Mouse (Mus musculus): ENCODE measurements around the gene Mepce. TPM values are rescaled to one million over a fixed set of nuclear protein-coding genes. Genes with fewer than 3 reads are reported as not detected.

The Mepce gene
- total and polyA plus RNA-seq, 2 experiments from 2014 or later: 17.6 to 46.0 TPM

DNA sequence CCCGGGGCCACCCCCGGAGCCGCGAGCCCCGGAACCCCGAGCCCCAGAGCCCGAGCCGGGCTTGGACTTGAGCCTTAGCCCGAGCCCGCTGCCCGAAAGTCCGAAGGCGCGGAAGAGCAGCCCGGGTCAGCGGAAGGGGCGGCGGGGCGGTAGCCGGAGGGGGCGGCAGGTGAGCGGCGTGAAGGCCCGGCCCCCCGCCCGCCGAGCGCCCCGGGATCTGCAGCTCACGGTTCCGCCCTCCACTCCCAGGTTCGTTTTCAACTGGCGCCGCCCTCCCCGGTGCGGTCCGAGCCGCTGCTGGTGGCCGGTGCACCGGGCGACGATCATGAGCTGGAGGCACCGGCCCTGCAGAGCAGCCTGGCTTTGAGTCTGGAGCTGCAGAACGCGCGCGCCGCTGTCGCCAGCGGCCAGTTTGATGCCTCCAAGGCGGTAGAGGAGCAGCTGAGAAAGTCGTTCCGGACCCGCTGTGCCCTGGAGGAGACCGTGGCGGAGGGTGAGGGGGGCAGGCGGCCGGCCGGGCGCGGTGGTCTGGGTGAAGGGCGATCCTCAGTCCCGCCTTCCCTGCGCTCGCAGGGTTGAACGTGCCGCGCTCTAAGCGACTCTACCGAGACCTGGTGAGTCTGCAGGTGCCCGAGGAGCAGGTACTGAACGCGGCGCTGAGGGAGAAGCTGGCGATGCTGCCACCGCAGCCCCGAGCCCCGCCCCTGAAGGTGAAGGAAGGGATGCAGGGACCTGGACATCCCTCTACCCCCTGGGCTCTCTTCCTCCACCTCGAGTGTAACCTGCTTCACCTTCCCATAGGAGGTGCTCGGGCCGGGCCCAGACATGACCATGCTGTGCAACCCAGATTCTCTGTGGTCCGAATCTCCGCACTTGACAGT is 8.2 kb downstream of the Mepce start:
- ATAC-seq (ENCODE audit: low FRiP score): peak; percentile 20
- peak overlapping the region; percentile 94 for H3K27ac ChIP-seq (ENCODE audit: low read depth, low read length)
- H3K9me3 ChIP-seq (ENCODE audit: low read length): no peaks in the 10 kb centered on the region
- peak overlapping the region; percentile 95 for H3K4me3 ChIP-seq (ENCODE audit: low read depth, low read length)
- H3K9ac ChIP-seq (replicated peaks; ENCODE audit: low read length, poor library complexity, severe bottlenecking): peak overlapping the region; percentile 93
- DNase-seq (ENCODE audit: low spot score): no peak
- peak overlapping the region; percentile 84 for H3K4me2 ChIP-seq (ENCODE audit: low read depth, low read length, poor library complexity, severe bottlenecking)
- no peaks in the 10 kb centered on the region for H3K27me3 ChIP-seq (ENCODE audit: insufficient read depth, low read length)
- WGBS: under 1% methylated on average over 71 of the region's 83 CpGs
- TF ChIP-seq CTCF (IDR thresholded peaks at IDR 0.05): 0 out of 2 replicates have a peak, but pooled peaks have one; percentile 1
- peaks cover 29% of the 10 kb centered on the region for H3K36me3 ChIP-seq (ENCODE audit: insufficient read depth, low read length)
- H3K4me1 ChIP-seq (ENCODE audit: insufficient read depth, low read length): peaks cover 14% of the 10 kb centered on the region

DNA sequence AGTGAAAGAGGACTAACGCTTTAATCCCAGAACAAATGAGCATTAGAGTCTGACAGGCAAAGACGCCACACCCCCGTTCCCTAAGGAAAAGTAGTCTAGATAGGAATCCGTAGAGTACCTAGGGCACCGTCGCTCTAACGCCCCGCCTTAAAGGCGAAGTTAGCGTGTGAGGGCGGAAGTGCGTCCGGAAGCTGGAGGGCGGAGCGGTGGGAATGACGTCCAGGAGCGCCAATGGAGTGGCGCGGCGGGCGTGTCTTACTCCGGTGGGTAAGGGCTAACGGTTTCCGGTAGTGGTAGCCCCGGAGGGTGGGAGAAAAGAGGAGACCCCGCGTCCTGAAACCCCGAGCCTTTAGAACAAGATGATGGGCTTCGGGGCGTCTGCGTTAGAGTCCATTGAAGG is 8.8 kb downstream of the Mepce start, which contains the start of gene Ppp1r35:
TSS of gene Ppp1r35 (plus strand) at position 215 of the 400 bp plus-strand sequence.
- Histone ChIP-seq H3K27me3 (ENCODE audit: insufficient read depth, low read length) (no peaks in the 10 kb centered on the region), H3K9ac (replicated peaks; ENCODE audit: low read length, poor library complexity, severe bottlenecking) (peak within 1 kb of the TSS; percentile 93), H3K36me3 (ENCODE audit: insufficient read depth, low read length) (peaks cover 26% of the 10 kb centered on the region), H3K4me2 (ENCODE audit: low read depth, low read length, poor library complexity, severe bottlenecking) (peak within 1 kb of the TSS; percentile 84), H3K9me3 (ENCODE audit: low read length) (no peaks in the 10 kb centered on the region), H3K4me1 (ENCODE audit: insufficient read depth, low read length) (peaks cover 7% of the 10 kb centered on the region; the same call in 1 of the 2 replicates), H3K4me3 (ENCODE audit: low read depth, low read length) (peak within 1 kb of the TSS; percentile 95), H3K27ac (ENCODE audit: low read depth, low read length) (peak within 1 kb of the TSS; percentile 94)
- TF ChIP-seq CTCF (IDR thresholded peaks at IDR 0.05): peak; percentile 9
- ATAC-seq (ENCODE audit: low FRiP score) (peak; percentile 93), DNase-seq (ENCODE audit: low spot score) (peak; percentile 99)
- WGBS: under 1% methylated on average over 31 of the region's 31 CpGs

DNA sequence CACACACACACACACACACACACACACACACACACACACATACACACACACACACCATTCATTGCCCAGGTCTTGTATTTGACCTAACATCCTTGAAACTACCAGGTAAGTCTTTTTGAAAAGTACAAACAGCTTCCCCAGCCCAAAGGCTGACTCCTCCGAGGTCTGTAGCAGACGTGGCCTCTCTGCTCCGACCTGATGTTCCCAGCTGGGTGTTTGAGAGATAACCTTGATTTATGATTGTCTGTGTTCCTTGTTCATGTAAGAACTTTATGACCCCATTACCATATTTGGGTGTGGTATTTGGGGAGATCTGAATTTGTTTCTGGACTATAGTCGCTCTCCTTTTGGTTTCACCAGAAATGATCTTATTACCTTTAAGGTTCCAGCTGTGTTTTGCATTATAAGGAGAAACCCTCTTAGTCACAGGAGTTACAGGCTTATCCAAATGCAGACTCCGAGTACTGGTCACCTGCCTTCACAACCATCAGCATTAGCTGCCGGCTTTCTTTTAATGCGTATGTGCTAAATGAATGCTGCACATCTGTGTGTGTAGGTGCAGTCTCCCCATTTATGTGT is 10.1 kb downstream of the Mepce start:
- 88% methylated on average over 7 of the region's 7 CpGs for WGBS
- DNase-seq (ENCODE audit: low spot score): no peak
- Histone ChIP-seq H3K27me3 (ENCODE audit: insufficient read depth, low read length) (no peaks in the 10 kb centered on the region), H3K27ac (ENCODE audit: low read depth, low read length) (no peak overlapping the region), H3K9ac (replicated peaks; ENCODE audit: low read length, poor library complexity, severe bottlenecking) (no peak overlapping the region), H3K4me1 (ENCODE audit: insufficient read depth, low read length) (no peaks in the 10 kb centered on the region), H3K4me3 (ENCODE audit: low read depth, low read length) (no peak overlapping the region), H3K9me3 (ENCODE audit: low read length) (no peaks in the 10 kb centered on the region), H3K4me2 (ENCODE audit: low read depth, low read length, poor library complexity, severe bottlenecking) (no peak overlapping the region), H3K36me3 (ENCODE audit: insufficient read depth, low read length) (peaks cover 13% of the 10 kb centered on the region)
- no peak for ATAC-seq (ENCODE audit: low FRiP score)
- TF ChIP-seq CTCF (IDR thresholded peaks at IDR 0.05): no peak

DNA sequence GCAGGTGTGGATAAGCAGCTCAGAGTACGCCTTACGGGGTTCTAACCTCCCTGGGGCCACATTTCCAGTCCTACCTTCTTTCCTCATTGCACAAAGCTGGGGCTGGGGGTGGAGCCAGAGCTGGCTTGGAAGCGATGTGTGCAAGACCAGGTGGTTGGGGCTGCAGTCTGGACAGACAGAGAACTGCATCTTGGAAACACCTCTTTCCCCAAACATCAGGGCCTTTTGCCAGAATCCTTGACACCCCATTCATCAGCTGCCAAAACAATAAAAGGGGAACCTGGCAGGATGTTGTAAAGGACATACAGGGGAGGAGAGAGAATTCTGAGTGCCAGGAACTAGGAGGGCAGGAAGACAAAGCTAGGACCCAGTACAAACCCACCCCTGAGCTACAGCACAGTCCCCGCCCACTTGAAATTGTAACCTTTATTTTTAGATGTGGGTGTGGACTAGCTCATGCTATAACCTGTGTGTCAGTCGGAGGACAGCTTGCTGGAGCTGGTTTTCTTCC is 11.0 kb downstream of the Mepce start:
- WGBS: 61% methylated on average over 5 of the region's 5 CpGs
- no peak overlapping the region for H3K27ac ChIP-seq (ENCODE audit: low read depth, low read length)
- no peaks in the 10 kb centered on the region for H3K9me3 ChIP-seq (ENCODE audit: low read length)
- no peaks in the 10 kb centered on the region for H3K4me1 ChIP-seq (ENCODE audit: insufficient read depth, low read length)
- TF ChIP-seq CTCF (IDR thresholded peaks at IDR 0.05): no peak
- H3K36me3 ChIP-seq (ENCODE audit: insufficient read depth, low read length): peaks cover 4% of the 10 kb centered on the region
- no peak for ATAC-seq (ENCODE audit: low FRiP score)
- no peaks in the 10 kb centered on the region for H3K27me3 ChIP-seq (ENCODE audit: insufficient read depth, low read length)
- DNase-seq (ENCODE audit: low spot score): no peak
- H3K9ac ChIP-seq (replicated peaks; ENCODE audit: low read length, poor library complexity, severe bottlenecking): no peak overlapping the region
- H3K4me2 ChIP-seq (ENCODE audit: low read depth, low read length, poor library complexity, severe bottlenecking): no peak overlapping the region
- H3K4me3 ChIP-seq (ENCODE audit: low read depth, low read length): no peak overlapping the region

DNA sequence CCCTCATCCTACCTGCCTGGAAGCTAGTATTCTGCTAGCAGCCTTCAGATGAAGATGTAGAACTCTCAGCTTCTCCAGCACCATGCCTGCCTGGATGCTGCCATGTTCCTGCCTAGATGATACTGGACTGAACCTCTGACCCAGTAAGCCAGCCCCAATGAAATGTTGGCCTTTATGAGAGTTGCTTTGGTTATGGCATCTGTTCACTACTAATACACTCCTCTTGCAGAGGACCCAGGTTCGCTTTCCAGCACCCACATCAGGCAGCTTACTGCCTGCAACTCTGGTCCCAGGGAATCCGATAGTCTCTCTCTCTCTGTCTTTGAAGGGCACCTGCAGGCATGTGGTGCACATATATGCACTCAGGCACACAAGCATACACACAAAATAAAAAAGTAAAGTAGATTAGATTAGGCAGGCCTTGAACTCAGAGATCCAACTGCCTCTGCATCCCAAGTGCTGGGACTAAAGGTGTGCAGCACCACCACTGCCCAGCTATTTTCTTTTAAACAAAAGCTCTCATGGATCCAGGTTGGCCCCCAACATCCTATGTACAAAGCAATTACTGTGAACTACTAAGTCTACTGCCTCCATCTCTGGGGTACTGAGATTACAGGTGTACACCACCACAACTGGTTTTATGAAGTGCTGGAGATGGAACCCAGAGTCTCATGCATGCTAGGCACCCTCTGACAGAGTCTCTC is 11.7 kb downstream of the Mepce start:
- WGBS: 92% methylated on average over 2 of the region's 2 CpGs
- no peaks in the 10 kb centered on the region for H3K27me3 ChIP-seq (ENCODE audit: insufficient read depth, low read length)
- H3K4me2 ChIP-seq (ENCODE audit: low read depth, low read length, poor library complexity, severe bottlenecking): no peak overlapping the region
- H3K4me1 ChIP-seq (ENCODE audit: insufficient read depth, low read length): no peaks in the 10 kb centered on the region
- no peak for ATAC-seq (ENCODE audit: low FRiP score)
- no peak overlapping the region for H3K27ac ChIP-seq (ENCODE audit: low read depth, low read length)
- H3K9ac ChIP-seq (replicated peaks; ENCODE audit: low read length, poor library complexity, severe bottlenecking): no peak overlapping the region
- H3K36me3 ChIP-seq (ENCODE audit: insufficient read depth, low read length): no peaks in the 10 kb centered on the region
- no peak for TF ChIP-seq CTCF (IDR thresholded peaks at IDR 0.05)
- no peaks in the 10 kb centered on the region for H3K9me3 ChIP-seq (ENCODE audit: low read length)
- no peak for DNase-seq (ENCODE audit: low spot score)
- no peak overlapping the region for H3K4me3 ChIP-seq (ENCODE audit: low read depth, low read length)

Measured in midbrain, postnatal 0 days (tissue).